16 mouse cellular contexts compared by ENCODE assay signal in genomic region chr4:75042640-75043039, GRCm38 (mm10).
"Had no signal": no experiment of that assay in that cellular context is flagged by ENCODE, and none has a peak within 500 bp of the region (broad histone marks: within the 10 kb centered on the region; RNA-seq: fewer than 3 reads in every experiment).

No protein-coding gene starts in this region.

- H3K9ac ChIP-seq: lung, embryonic 14.5 days; midbrain, embryonic 13.5 days; midbrain, embryonic 15.5 days; neural tube, embryonic 12.5 days; stomach, embryonic 15.5 days had no signal

- H3K4me3 ChIP-seq: megakaryocyte, embryonic 14.5 days; midbrain, embryonic 13.5 days; midbrain, embryonic 15.5 days; neural tube, embryonic 12.5 days; stomach, embryonic 15.5 days had no signal

- ATAC-seq: midbrain, embryonic 13.5 days; midbrain, embryonic 15.5 days had no signal

- H3K27me3 ChIP-seq: megakaryocyte, embryonic 14.5 days; midbrain, embryonic 13.5 days; midbrain, embryonic 15.5 days; neural tube, embryonic 12.5 days; stomach, embryonic 15.5 days had no signal

- H3K27ac ChIP-seq: macrophage; midbrain, embryonic 13.5 days; midbrain, embryonic 15.5 days; neural tube, embryonic 12.5 days; stomach, embryonic 15.5 days; stomach, postnatal 0 days had no signal

- DNase-seq: lung, adult 18-20 months; lung, embryonic 14.5 days; lung, postnatal 14 days; lung, postnatal 36 days; right cerebral cortex, postnatal 14 days; thymus, adult 2 months; thymus, postnatal 25 days; thymus, postnatal 4 days had no signal

- H3K36me3 ChIP-seq: midbrain, embryonic 13.5 days; midbrain, embryonic 15.5 days; neural tube, embryonic 12.5 days; stomach, embryonic 15.5 days had no signal

- H3K9me3 ChIP-seq: megakaryocyte, embryonic 14.5 days; midbrain, embryonic 13.5 days; midbrain, embryonic 15.5 days; neural tube, embryonic 12.5 days; stomach, embryonic 15.5 days had no signal

- H3K4me2 ChIP-seq: lung, embryonic 14.5 days; midbrain, embryonic 11.5 days; midbrain, embryonic 13.5 days; midbrain, embryonic 15.5 days; neural tube, embryonic 12.5 days; stomach, embryonic 15.5 days had no signal

- H3K4me1 ChIP-seq: megakaryocyte, embryonic 14.5 days; midbrain, embryonic 13.5 days; midbrain, embryonic 15.5 days; neural tube, embryonic 12.5 days; stomach, embryonic 15.5 days had no signal
